Mouse (Mus musculus) cerebellum, adult 9-11 months (tissue): Measurements from ENCODE around the gene Vamp1.
"Not testable (repeated sequence)": the region's sequence is repeated elsewhere in the genome, so short reads cannot be mapped to it uniquely, and the experiment has no call there.

ENCODE experiments used
- DNase-seq: peaks from one replicate; pipeline ENCODE4 v3.0.0; 2022

Gene Vamp1

GRCm38 (mm10) chr6:125252711-125253110, 37.4 kb downstream of the Vamp1 start:
- no peak for DNase-seq

GRCm38 (mm10) chr6:125253863-125254715, 38.7 kb downstream of the Vamp1 start:
- no peak for DNase-seq

GRCm38 (mm10) chr6:125255516-125256044, 40.2 kb downstream of the Vamp1 start:
- DNase-seq: no peak

GRCm38 (mm10) chr6:125256222-125256966, 41.0 kb downstream of the Vamp1 start:
- peak; percentile 57 for DNase-seq

GRCm38 (mm10) chr6:125260006-125260555, 44.7 kb downstream of the Vamp1 start:
- DNase-seq: no peak

GRCm38 (mm10) chr6:125264219-125264618, 48.9 kb downstream of the Vamp1 start:
- no peak for DNase-seq

GRCm38 (mm10) chr6:125265239-125265638, 49.9 kb downstream of the Vamp1 start:
- DNase-seq: no peak

GRCm38 (mm10) chr6:125266091-125266490, 50.7 kb downstream of the Vamp1 start:
- DNase-seq: no peak

- DNase-seq: not testable (repeated sequence)
These were observed 51.2 kb downstream of the Vamp1 start for GRCm38 (mm10) chr6:125266600-125266999.

GRCm38 (mm10) chr6:125267469-125267868, 52.1 kb downstream of the Vamp1 start:
- DNase-seq: no peak

GRCm38 (mm10) chr6:125268799-125269198, 53.4 kb downstream of the Vamp1 start:
- no peak for DNase-seq

- peak; percentile 95 for DNase-seq
These were observed 56.3 kb downstream of the Vamp1 start for GRCm38 (mm10) chr6:125271455-125272227.

- no peak for DNase-seq
These were observed 57.0 kb downstream of the Vamp1 start for GRCm38 (mm10) chr6:125272228-125272785.

- no peak for DNase-seq
These were observed 59.7 kb downstream of the Vamp1 start for GRCm38 (mm10) chr6:125274841-125275563.

GRCm38 (mm10) chr6:125279729-125280128, 64.4 kb downstream of the Vamp1 start:
- no peak for DNase-seq

GRCm38 (mm10) chr6:125282721-125283120, 67.4 kb downstream of the Vamp1 start:
- DNase-seq: not testable (repeated sequence)

- no peak for DNase-seq
These were observed 68.9 kb downstream of the Vamp1 start for GRCm38 (mm10) chr6:125284250-125284649.

GRCm38 (mm10) chr6:125284751-125285150, 69.4 kb downstream of the Vamp1 start:
- DNase-seq: no peak

GRCm38 (mm10) chr6:125285890-125286289, 70.5 kb downstream of the Vamp1 start, which contains the start of gene Tuba3a:
Gene Tuba3a, minus strand, starts transcription at chr6:125286042.
- no peak for DNase-seq

GRCm38 (mm10) chr6:125286944-125287343, 71.6 kb downstream of the Vamp1 start:
- no peak for DNase-seq

- DNase-seq: no peak
These were observed 73.4 kb downstream of the Vamp1 start for GRCm38 (mm10) chr6:125288730-125289129.
